8 mouse cellular contexts compared by ENCODE assay signal in the genomic region with DNA sequence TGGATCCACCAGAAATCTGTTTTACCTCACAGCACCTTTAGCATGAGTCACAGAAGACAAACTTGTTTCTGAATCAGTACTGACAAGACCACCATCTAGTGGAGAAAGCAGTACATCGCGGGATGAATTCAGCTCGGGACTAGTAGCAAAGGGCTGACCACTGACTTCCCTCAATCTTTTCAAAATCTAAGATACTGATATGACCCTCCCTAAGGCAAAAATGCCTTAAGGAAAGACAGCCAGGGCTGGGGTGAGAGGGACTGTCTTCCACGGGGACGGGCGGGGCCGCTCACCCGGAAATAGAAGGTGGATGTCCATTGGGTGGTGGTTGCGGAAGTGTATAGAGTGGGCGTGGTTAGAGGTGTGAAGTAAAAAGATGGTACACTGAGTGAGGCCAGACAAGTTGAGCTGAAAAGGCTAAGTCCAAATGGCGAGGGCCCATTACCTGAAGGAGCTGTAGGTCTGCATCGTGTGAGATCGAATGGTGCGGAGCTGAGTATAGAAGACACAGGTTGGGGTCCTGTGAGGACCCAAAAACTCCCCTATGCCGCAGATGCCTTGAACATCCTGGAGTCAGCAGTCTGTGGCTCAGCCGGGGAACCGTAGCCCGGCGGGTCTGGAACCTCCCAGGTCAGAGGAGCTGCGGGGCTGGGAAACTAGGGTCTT. TPM values are rescaled to one million over a fixed set of nuclear protein-coding genes. Genes with fewer than 3 reads are reported as not detected.
DNase-seq lines count a peak whose midpoint lies in the region; ATAC-seq and TF ChIP-seq lines count a peak whose summit lies in the region.

A gene (plus strand): TSS at position 358 of the 666 bp plus-strand sequence.

- peak; percentile 40; the same call in 1 of the 2 replicates for TF ChIP-seq CTCF in cerebellum, adult 2 months (IDR thresholded peaks at IDR 0.05; ENCODE audit: borderline replicate concordance, insufficient read depth, low read depth, low read length)
- TF ChIP-seq CTCF in forebrain, postnatal 0 days (IDR thresholded peaks at IDR 0.05; ENCODE audit: low read depth), result peak; percentile 76
- peak; percentile 28; the same call in 1 of the 2 replicates for TF ChIP-seq CTCF in lung, adult 2 months (IDR thresholded peaks at IDR 0.05; ENCODE audit: insufficient read depth, low read length)

- H3K4me3 ChIP-seq in ES-E14 (ENCODE audit: insufficient read depth in 1 of 2, low read depth in 1 of 2, low read length in 2 of 2, poor library complexity in 1 of 2, severe bottlenecking in 1 of 2), result peak within 1 kb of the TSS; percentile 53 to 62
- peak within 1 kb of the TSS; percentile 68 for H3K4me3 ChIP-seq in cerebellum, adult 2 months (replicated peaks; ENCODE audit: insufficient read depth, low read depth, low read length)
- peak within 1 kb of the TSS; percentile 51 for H3K4me3 ChIP-seq in forebrain, postnatal 0 days (ENCODE audit: low read depth, low read length)
- H3K4me3 ChIP-seq in lung, adult 2 months (replicated peaks; ENCODE audit: extremely low read depth, low read depth, low read length), result peak within 1 kb of the TSS; percentile 59
- H3K4me3 ChIP-seq in neural tube, embryonic 15.5 days (replicated peaks), result peak within 1 kb of the TSS; percentile 53

- H3K27ac ChIP-seq in ES-E14 (ENCODE audit: insufficient read depth, low read depth, low read length, poor library complexity, severe bottlenecking), result no peak within 1 kb of the TSS
- H3K27ac ChIP-seq in cerebellum, adult 2 months (ENCODE audit: insufficient read depth, low read length), result no peak within 1 kb of the TSS
- no peak within 1 kb of the TSS for H3K27ac ChIP-seq in forebrain, postnatal 0 days (ENCODE audit: low read depth, low read length)
- peak within 1 kb of the TSS; percentile 72 for H3K27ac ChIP-seq in neural tube, embryonic 15.5 days (replicated peaks)

- H3K9me3 ChIP-seq in ES-E14 (ENCODE audit: control insufficient read depth, insufficient read depth, low read depth, low read length), result no peaks in the 10 kb centered on the region
- H3K9me3 ChIP-seq in forebrain, postnatal 0 days (ENCODE audit: low read length), result no peaks in the 10 kb centered on the region
- H3K9me3 ChIP-seq in neural tube, embryonic 15.5 days (replicated peaks), result no peaks in the 10 kb centered on the region

- no peaks in the 10 kb centered on the region for H3K27me3 ChIP-seq in cerebellum, adult 2 months (ENCODE audit: control insufficient read depth, insufficient read depth, low read length)
- H3K27me3 ChIP-seq in forebrain, postnatal 0 days (ENCODE audit: insufficient read depth, low read length), result no peaks in the 10 kb centered on the region
- no peaks in the 10 kb centered on the region for H3K27me3 ChIP-seq in neural tube, embryonic 15.5 days (replicated peaks)

- peak; percentile 98 for ATAC-seq in forebrain, postnatal 0 days
- ATAC-seq in neural tube, embryonic 15.5 days (ENCODE audit: low FRiP score), result peak; percentile 100

- intact Hi-C loops in heart, postnatal 36 days (cut with DNase I), result loop anchor here (2.0 kb wide), 1 partner anchor 111 kb away; no protein-coding TSS in a partner anchor

- no peaks in the 10 kb centered on the region for H3K4me1 ChIP-seq in ES-E14 (ENCODE audit: control insufficient read depth in 2 of 2, insufficient read depth in 2 of 2, low read length in 2 of 2, poor library complexity in 1 of 2)
- H3K4me1 ChIP-seq in cerebellum, adult 2 months (ENCODE audit: control insufficient read depth, insufficient read depth, low read length), result no peaks in the 10 kb centered on the region
- no peaks in the 10 kb centered on the region for H3K4me1 ChIP-seq in forebrain, postnatal 0 days (ENCODE audit: insufficient read depth)
- no peaks in the 10 kb centered on the region for H3K4me1 ChIP-seq in lung, adult 2 months (ENCODE audit: control insufficient read depth, insufficient read depth, low read length)
- H3K4me1 ChIP-seq in neural tube, embryonic 15.5 days, result peaks cover 8% of the 10 kb centered on the region

- no peak for TF ChIP-seq POLR2A in cerebellum, adult 2 months (IDR thresholded peaks at IDR 0.05; ENCODE audit: borderline replicate concordance, insufficient read depth, low read length)
- TF ChIP-seq POLR2A in lung, adult 2 months (IDR thresholded peaks at IDR 0.05; ENCODE audit: borderline replicate concordance, extremely low read depth, low read depth, low read length), result 0 out of 2 replicates have a peak, but pooled peaks have one; percentile 6

- in situ Hi-C loops in ES-E14 (cut with MboI; ENCODE audit: low sequenced_read_pairs in 2 of 2, unreplicated experiment in 2 of 2), result no loop called here

- DNase-seq in ES-E14 (ENCODE audit: low read depth, low spot score), result no peak
- DNase-seq in cerebellum, adult 2 months, result peak; percentile 52 to 58
- DNase-seq in forebrain, postnatal 0 days, result peak; percentile 73
- DNase-seq in heart, postnatal 36 days, result peak; percentile 55 to 62
- DNase-seq in layer of hippocampus, adult 18-20 months (ENCODE audit: low spot score in 2 of 2), result peak; percentile 22 to 52
- DNase-seq in lung, adult 2 months, result peak; percentile 61
- peak; percentile 76 for DNase-seq in testis, postnatal 10 days (ENCODE audit: low spot score)

- H3K9ac ChIP-seq in ES-E14 (ENCODE audit: insufficient read depth, low read depth, low read length, poor library complexity, severe bottlenecking), result 0 out of 2 replicates have a peak within 1 kb of the TSS, but pooled peaks have one; percentile 28
- H3K9ac ChIP-seq in forebrain, postnatal 0 days, result peak within 1 kb of the TSS; percentile 42
- peak within 1 kb of the TSS; percentile 41 for H3K9ac ChIP-seq in neural tube, embryonic 15.5 days (replicated peaks)

- peak within 1 kb of the TSS; percentile 79 for H3K4me2 ChIP-seq in forebrain, postnatal 0 days (ENCODE audit: low read depth)
- H3K4me2 ChIP-seq in neural tube, embryonic 15.5 days, result peak within 1 kb of the TSS; percentile 78

- WGBS in cerebellum, adult 2 months, result 7% methylated on average over 20 of the region's 20 CpGs
- whole genome bisulfite sequencing in forebrain, postnatal 0 days, result 4% methylated on average over 20 of the region's 20 CpGs
- WGBS in lung, adult 2 months, result 4% methylated on average over 20 of the region's 20 CpGs
- 7% methylated on average over 20 of the region's 20 CpGs for WGBS in neural tube, embryonic 15.5 days

- H3K36me3 ChIP-seq in ES-E14 (ENCODE audit: control insufficient read depth, insufficient read depth, low read length, poor library complexity, severe bottlenecking), result no peaks in the 10 kb centered on the region
- no peaks in the 10 kb centered on the region for H3K36me3 ChIP-seq in forebrain, postnatal 0 days (ENCODE audit: insufficient read depth)
- no peaks in the 10 kb centered on the region for H3K36me3 ChIP-seq in neural tube, embryonic 15.5 days

TF ChIP-seq in ES-E14, 5 proteins besides CTCF, POLR2A, EP300 and RAD21:
- TF ChIP-seq HCFC1 (IDR thresholded peaks at IDR 0.05; ENCODE audit: borderline replicate concordance, insufficient read depth, low read length), result no peak
- no peak for TF ChIP-seq ZNF384 (IDR thresholded peaks at IDR 0.05; ENCODE audit: low read depth, low read length)
- no peak for TF ChIP-seq MAFK (IDR thresholded peaks at IDR 0.05; ENCODE audit: insufficient read depth, low read depth, low read length)
- TF ChIP-seq CHD2 (IDR thresholded peaks at IDR 0.05; ENCODE audit: low read depth, low read length), result no peak
- TF ChIP-seq ZC3H11A (IDR thresholded peaks at IDR 0.05; ENCODE audit: borderline replicate concordance, low read depth, low read length), result no peak

RNA-seq across cellular contexts. Expression of the gene that starts here (rescaled TPM):
- total RNA-seq in ES-E14 (2012; rRNA removed), result 1.7 and 2.4 TPM in 2 replicates
- 1.8 TPM in 2 replicates for polyA plus RNA-seq in cerebellum, adult 2 months (2012; rRNA removed)
- 5.1 and 5.2 TPM in 2 replicates for total RNA-seq in forebrain, postnatal 0 days (2014; rRNA removed)
- 1.1 and 2.1 TPM in 2 replicates for polyA plus RNA-seq in forebrain, postnatal 0 days (2015; fragmentation: Nextera tagmentation; extraction: Ambion mirVana)
- total RNA-seq in heart, postnatal 36 days (2021), result 1 to 10 TPM in 1 of 2 experiments, under 1 TPM in 1; 0.68 to 1.2 TPM
- 1 to 10 TPM; 1.5 TPM for total RNA-seq in layer of hippocampus, adult 18-20 months (2021)
- polyA plus RNA-seq in lung, adult 2 months (2012; rRNA removed), result 0.16 and 0.38 TPM in 2 replicates
- 4.7 and 5.5 TPM in 2 replicates for polyA plus RNA-seq in neural tube, embryonic 15.5 days (2015; fragmentation: Nextera tagmentation; extraction: Ambion mirVana)

Comparison
In these comparisons a context has a peak if more than half of its experiments do, and no peak if none do; other contexts are left out.
1. Peak in DNase-seq and H3K4me3 ChIP-seq in lung, adult 2 months; RNA of the gene not detected or under 1 TPM.